Mouse (Mus musculus) Patski (cell line): ENCODE data around the gene Dusp11. TPM values are rescaled to one million over a fixed set of nuclear protein-coding genes. Genes with fewer than 3 reads are reported as not detected.
"Not testable (repeated sequence)": the region's sequence is repeated elsewhere in the genome, so short reads cannot be mapped to it uniquely, and the experiment has no call there.

Experiments used
- ATAC-seq: fragments of 100-300 bp; one replicate; pipeline ENCODE4 v1.8.0; 2021
- CTCF ChIA-PET: fragments of 350-600 bp; sonication (Branson Sonifier 250); formaldehyde crosslinking; loops from one replicate; lab custom pipeline; 2022; ENCODE audit warnings: inconsistent platforms; lab: Charles Lee
- POLR2A ChIA-PET: fragments of 350-600 bp; sonication (Branson Sonifier 250); formaldehyde crosslinking; loops from one replicate; lab custom pipeline; 2022; ENCODE audit warnings: antibody characterized with exemption, inconsistent platforms; lab: Charles Lee
- DNase-seq: peaks from one replicate; pipeline ENCODE4 v3.0.0-alpha.2; 2011; ENCODE audit warnings: low read depth, low spot score
- H3K27me3 ChIP-seq: fragments of 371-371 bp; one replicate; pipeline ENCODE4 v1.5.1; 2021
- CTCF ChIP-seq: fragments of 100-300 bp; IDR thresholded peaks from one replicate; pipeline ENCODE4 v1.5.1; 2021
- in situ Hi-C: fragments of 300-500 bp; cut with MboI; formaldehyde crosslinking; loops from 3 replicates; pipeline ENCODE4 v1.11.1; 2018; ENCODE audit warnings: low pct_unique_long_range_greater_than_20kb, mixed read lengths
- polyA plus RNA-seq: library from polyadenylated mRNA; unstranded; gene quantifications from one replicate; pipeline ENCODE4 v1.2.3, GENCODE M21; 2021

Dusp11 gene
- polyA plus RNA-seq, 1 experiment from 2014 or later = 50.1 TPM

GRCm38 (mm10) chr6:85895061-85895648, 66.3 kb downstream of the Dusp11 start:
- POLR2A ChIA-PET, in situ Hi-C loops, H3K27me3 ChIP-seq, DNase-seq, ATAC-seq: not testable (repeated sequence)
- TF ChIP-seq CTCF = peak; percentile 50
- CTCF ChIA-PET = interaction anchor here (1.3 kb wide), 1 partner anchor 10 kb away, joined by 3 read pairs; no protein-coding TSS in a partner anchor

Other genes starting within 250 kb of the Dusp11 start
- gene Nat8f7, start 248.5 kb downstream of the Dusp11 start, polyA plus RNA-seq = 0.24 TPM
- gene Nat8f3, start 195.9 kb downstream of the Dusp11 start, polyA plus RNA-seq = 2.2 TPM
- 0.64 TPM for gene Nat8f6, start 140.7 kb downstream of the Dusp11 start, polyA plus RNA-seq
- not detected for gene Nat8f5, start 140.7 kb downstream of the Dusp11 start, polyA plus RNA-seq
- 0.22 TPM for gene Nat8, start 129.6 kb downstream of the Dusp11 start, polyA plus RNA-seq
- gene Nat8f2, start 92.5 kb downstream of the Dusp11 start, polyA plus RNA-seq = 0.01 TPM
- gene Nat8f4, start 56.8 kb downstream of the Dusp11 start, polyA plus RNA-seq = 0.27 TPM
- gene Tprkb, start 49.8 kb downstream of the Dusp11 start, polyA plus RNA-seq = 37.6 TPM
- 8.3 TPM for gene Nat8f1, start 46.0 kb downstream of the Dusp11 start, polyA plus RNA-seq
- gene Figla, start 54.5 kb upstream of the Dusp11 start, polyA plus RNA-seq = not detected
- gene Add2, start 67.0 kb upstream of the Dusp11 start, polyA plus RNA-seq = 0.03 TPM
- gene Tgfa, start 233.6 kb upstream of the Dusp11 start, polyA plus RNA-seq = 3.1 TPM